Mouse (Mus musculus) kidney, adult 8-10 months (tissue): ENCODE data around the gene Mcee.

ENCODE experiments used
- DNase-seq, 2 experiments: peaks; one replicate each; pipeline ENCODE4 v3.0.0; 2022

Mcee gene

GRCm38 (mm10) chr7:64439595-64440518 is 47.5 kb downstream of the Mcee start:
- no peak for DNase-seq

GRCm38 (mm10) chr7:64440519-64440918 is 48.1 kb downstream of the Mcee start:
- DNase-seq: no peak

- no peak for DNase-seq
These were observed 58.2 kb downstream of the Mcee start for GRCm38 (mm10) chr7:64450631-64451030.

- DNase-seq: no peak
These were observed 59.0 kb downstream of the Mcee start for GRCm38 (mm10) chr7:64451441-64451840.

GRCm38 (mm10) chr7:64451861-64452382 is 59.5 kb downstream of the Mcee start:
- no peak for DNase-seq

GRCm38 (mm10) chr7:64452471-64453222 is 60.2 kb downstream of the Mcee start:
- no peak for DNase-seq

GRCm38 (mm10) chr7:64456176-64456575 is 63.8 kb downstream of the Mcee start:
- DNase-seq: no peak

- DNase-seq: no peak
These were observed 64.3 kb downstream of the Mcee start for GRCm38 (mm10) chr7:64456676-64457075.

- no peak for DNase-seq
These were observed 65.4 kb downstream of the Mcee start for GRCm38 (mm10) chr7:64457811-64458210.
